Mouse (Mus musculus) left cerebral cortex, postnatal 4 days (tissue): ENCODE results near the gene Dcbld2. TPM values are rescaled to one million over a fixed set of nuclear protein-coding genes. Genes with fewer than 3 reads are reported as not detected.

Experiments used
- DNase-seq: peaks from one replicate; pipeline ENCODE4 v3.0.0-alpha.2; 2022
- intact Hi-C: fragments of 180-260 bp; cut with DNase I; formaldehyde crosslinking; loops from one replicate; pipeline ENCODE4 v1.15.1; 2025
- total RNA-seq, 2 experiments: library from RNA; stranded (reverse); gene quantifications; 2 replicates each; pipeline ENCODE4 v1.2.3; 2021

Gene Dcbld2
- total RNA-seq, 2 experiments from 2014 or later = 33.5 to 37.1 TPM

- DNase-seq = no peak
- intact Hi-C loops = no loop called here
Measured at GRCm38 (mm10) chr16:58481219-58481905, 73.1 kb downstream of the Dcbld2 start.

DNA sequence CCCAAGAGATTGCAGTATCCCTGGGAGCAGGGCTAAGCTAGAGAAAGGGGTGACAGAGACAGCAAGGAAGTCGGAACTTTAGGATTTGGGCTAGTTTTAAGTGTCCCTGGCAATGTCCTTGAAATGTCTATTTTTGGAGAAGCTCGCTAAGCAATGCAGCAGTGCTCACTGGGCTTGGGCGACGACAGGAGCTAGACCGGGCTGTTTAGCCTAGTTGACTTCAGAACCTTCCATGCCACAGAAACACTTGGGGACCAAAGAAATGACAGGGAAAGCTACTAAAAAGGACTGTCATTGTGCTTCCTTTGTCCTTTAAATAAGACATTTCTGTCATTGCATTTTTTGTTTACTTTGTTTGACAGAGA, 73.6 kb downstream of the Dcbld2 start:
- no peak for DNase-seq
- intact Hi-C loops = no loop called here

DNA sequence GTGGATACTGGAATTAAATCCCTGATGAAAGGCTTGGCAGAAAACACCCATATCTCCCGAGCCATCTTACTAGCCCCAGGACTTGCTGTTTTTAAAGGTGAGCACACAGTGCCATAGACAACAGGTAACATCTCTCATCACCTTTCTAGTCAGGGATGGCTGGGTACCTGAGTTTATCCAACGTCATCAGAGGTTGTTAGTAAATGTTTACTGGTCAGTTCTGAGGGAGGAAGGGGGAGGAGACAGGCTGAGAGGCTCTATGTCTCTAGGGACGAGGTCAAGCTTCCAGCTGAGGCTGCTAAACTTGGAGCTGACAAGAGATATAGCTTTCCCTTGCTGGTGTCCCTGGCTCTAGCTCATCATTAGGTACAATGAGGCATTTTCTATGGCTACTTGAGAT, 74.1 kb downstream of the Dcbld2 start:
- intact Hi-C loops = no loop called here
- no peak for DNase-seq

DNA sequence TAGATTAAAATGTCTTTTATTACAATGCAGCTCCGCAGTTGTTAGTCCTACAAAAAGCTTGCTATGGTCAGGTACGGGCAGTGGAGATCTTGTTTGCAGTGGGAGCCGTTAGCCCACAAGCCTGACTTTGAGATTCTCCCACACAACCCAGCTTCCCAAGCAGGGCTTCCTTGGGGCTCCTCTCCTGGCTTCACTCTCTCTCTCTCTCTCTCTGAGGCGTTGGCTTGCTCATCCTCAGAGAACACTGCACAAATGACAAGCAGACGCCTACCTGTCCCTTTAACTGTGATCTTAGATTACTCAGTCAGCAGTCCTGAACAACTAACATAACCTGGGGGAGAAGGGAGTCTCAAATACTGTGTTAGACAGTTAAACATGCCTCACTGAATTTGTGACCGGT, 79.6 kb downstream of the Dcbld2 start:
- intact Hi-C loops = no loop called here
- DNase-seq = no peak

- intact Hi-C loops = no loop called here
- DNase-seq = no peak
Measured at GRCm38 (mm10) chr16:58496791-58497190, 88.5 kb downstream of the Dcbld2 start.

- DNase-seq = no peak
- intact Hi-C loops = no loop called here
Measured at GRCm38 (mm10) chr16:58497886-58498713, 89.9 kb downstream of the Dcbld2 start.

GRCm38 (mm10) chr16:58499172-58499584, 90.9 kb downstream of the Dcbld2 start:
- peak; percentile 10 for DNase-seq
- intact Hi-C loops = no loop called here

GRCm38 (mm10) chr16:58499650-58500049, 91.4 kb downstream of the Dcbld2 start:
- intact Hi-C loops = no loop called here
- DNase-seq = no peak

DNA sequence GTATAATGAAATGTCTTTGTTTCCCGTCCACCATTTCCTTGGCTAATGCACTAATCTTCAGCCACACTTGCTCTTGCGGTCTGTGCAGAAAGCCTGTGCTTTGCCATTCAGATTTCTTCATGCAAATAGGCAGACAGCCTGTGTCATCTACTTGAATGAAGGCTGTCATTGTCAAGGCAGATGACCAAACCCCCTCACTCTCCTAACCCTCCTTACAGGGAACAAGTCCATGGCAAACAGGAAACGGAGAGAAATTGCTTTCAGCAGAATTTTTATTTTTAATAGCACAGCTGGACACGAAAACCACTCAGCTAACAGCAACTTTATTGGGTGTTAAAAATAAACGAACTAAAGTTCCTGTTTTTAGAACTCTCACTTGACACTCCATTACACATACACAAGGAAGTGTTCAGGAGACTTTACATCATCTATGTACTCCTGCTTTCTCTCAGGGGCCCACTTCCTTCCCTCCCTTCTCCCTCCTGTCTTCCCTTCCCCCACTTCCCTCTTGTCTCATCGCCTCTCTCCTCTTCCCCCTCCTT, 93.6 kb downstream of the Dcbld2 start:
- DNase-seq = no peak
- intact Hi-C loops = no loop called here

DNA sequence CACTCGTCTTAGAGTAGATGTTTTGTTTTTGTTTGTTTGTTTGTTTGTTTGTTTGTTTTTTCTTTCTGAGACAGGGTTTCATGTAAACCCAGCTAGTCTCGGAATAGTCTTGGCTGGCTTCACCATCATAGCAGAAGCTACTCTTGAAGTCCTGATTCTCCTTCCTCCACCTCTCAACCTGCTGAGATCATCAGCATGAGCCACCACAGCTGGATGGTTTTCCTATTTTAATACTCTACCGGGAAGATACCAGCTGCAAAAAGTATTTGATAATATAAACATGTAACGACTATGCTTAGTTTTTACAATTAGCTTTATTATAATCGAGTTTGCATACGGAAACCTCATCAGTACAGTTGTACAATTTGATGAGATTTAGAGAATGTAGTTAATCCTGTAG, 94.3 kb downstream of the Dcbld2 start:
- intact Hi-C loops = no loop called here
- no peak for DNase-seq

- no peak for DNase-seq
- intact Hi-C loops = no loop called here
Measured at GRCm38 (mm10) chr16:58504945-58505344, 96.7 kb downstream of the Dcbld2 start.

DNA sequence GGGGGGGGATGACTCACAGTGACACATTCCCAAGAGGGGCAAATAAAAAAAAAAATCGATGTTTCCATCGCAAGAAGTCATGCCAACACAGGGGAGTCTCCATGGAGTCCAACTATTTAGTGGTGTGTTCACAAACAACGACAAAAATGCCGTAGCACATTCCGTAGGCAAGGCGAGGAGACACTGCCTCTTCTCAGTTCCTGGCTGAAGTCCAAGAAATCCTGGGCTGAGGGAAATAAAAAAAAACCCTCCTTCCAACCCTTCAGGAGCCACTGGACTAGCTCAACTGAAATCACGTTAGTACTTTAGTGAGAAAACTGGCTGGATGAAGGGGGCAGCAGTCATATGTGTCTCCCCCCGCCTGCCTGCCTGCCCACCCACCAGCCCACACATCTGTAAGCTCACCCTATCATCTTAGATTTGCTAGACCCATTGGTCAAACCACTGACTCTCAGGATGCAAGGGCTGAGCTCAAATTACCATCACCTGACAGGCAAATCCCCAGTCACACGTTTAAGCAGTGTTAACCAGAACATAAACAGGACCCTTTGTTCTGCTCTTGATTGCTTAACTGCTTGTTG, 104.0 kb downstream of the Dcbld2 start:
- intact Hi-C loops = no loop called here
- DNase-seq = no peak

GRCm38 (mm10) chr16:58512887-58513286, 104.6 kb downstream of the Dcbld2 start:
- intact Hi-C loops = no loop called here
- peak; percentile 18 for DNase-seq

GRCm38 (mm10) chr16:58513755-58514154, 105.5 kb downstream of the Dcbld2 start:
- intact Hi-C loops = no loop called here
- DNase-seq = no peak

GRCm38 (mm10) chr16:58514565-58514964, 106.3 kb downstream of the Dcbld2 start:
- DNase-seq = no peak
- intact Hi-C loops = no loop called here

DNA sequence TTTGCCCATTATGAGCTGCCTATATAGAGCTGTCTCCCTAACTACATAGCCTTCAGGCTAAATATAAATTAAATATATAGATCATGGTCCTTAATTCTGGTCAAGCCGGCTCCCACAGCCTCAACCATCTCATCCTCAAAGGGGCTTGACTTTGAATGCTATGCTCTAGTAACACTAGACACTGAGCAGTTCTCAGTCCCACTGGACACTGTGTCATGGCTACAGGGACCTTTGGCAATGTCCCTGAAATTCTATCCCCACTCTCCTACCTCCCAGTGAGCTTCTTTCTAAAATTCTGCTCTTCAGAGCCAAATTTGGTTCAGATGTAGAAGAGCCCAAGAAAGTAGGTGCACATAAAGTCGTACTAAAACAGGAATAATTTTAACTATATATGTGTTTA, 107.9 kb downstream of the Dcbld2 start:
- intact Hi-C loops = no loop called here
- DNase-seq = no peak

GRCm38 (mm10) chr16:58516960-58517798, 108.9 kb downstream of the Dcbld2 start:
- intact Hi-C loops = no loop called here
- no peak for DNase-seq
